Mouse (Mus musculus): ENCODE data around the gene Grap. TPM values are rescaled to one million over a fixed set of nuclear protein-coding genes. Genes with fewer than 3 reads are reported as not detected.

Grap gene
- total RNA-seq, 2 experiments from 2014 or later: 4.8 to 6.1 TPM

- DNase-seq (ENCODE audit: extremely low spot score in 1 of 2, low spot score in 1 of 2): no peak
These were observed 3.2 kb downstream of the Grap start for GRCm38 (mm10) chr11:61656148-61656850.

- DNase-seq (ENCODE audit: extremely low spot score in 1 of 2, low spot score in 1 of 2): no peak
These were observed 4.4 kb downstream of the Grap start for GRCm38 (mm10) chr11:61657432-61657831.

GRCm38 (mm10) chr11:61658360-61658922 is 5.4 kb downstream of the Grap start:
- DNase-seq (ENCODE audit: extremely low spot score in 1 of 2, low spot score in 1 of 2): no peak

GRCm38 (mm10) chr11:61659011-61659858 is 6.2 kb downstream of the Grap start:
- no peak for DNase-seq (ENCODE audit: extremely low spot score in 1 of 2, low spot score in 1 of 2)

GRCm38 (mm10) chr11:61660001-61660400 is 6.9 kb downstream of the Grap start:
- DNase-seq (ENCODE audit: extremely low spot score in 1 of 2, low spot score in 1 of 2): no peak

GRCm38 (mm10) chr11:61660806-61661392 is 7.8 kb downstream of the Grap start:
- DNase-seq (ENCODE audit: extremely low spot score in 1 of 2, low spot score in 1 of 2): no peak

GRCm38 (mm10) chr11:61662189-61662588 is 9.1 kb downstream of the Grap start:
- DNase-seq (ENCODE audit: extremely low spot score in 1 of 2, low spot score in 1 of 2): no peak

GRCm38 (mm10) chr11:61665401-61665800 is 12.3 kb downstream of the Grap start:
- no peak for DNase-seq (ENCODE audit: extremely low spot score in 1 of 2, low spot score in 1 of 2)

- DNase-seq (ENCODE audit: extremely low spot score in 1 of 2, low spot score in 1 of 2): peak in 1 of 2 experiments; percentile 46
These were observed 13.1 kb downstream of the Grap start for GRCm38 (mm10) chr11:61665991-61666799.

GRCm38 (mm10) chr11:61667248-61667647 is 14.2 kb downstream of the Grap start:
- no peak for DNase-seq (ENCODE audit: extremely low spot score in 1 of 2, low spot score in 1 of 2)

- DNase-seq (ENCODE audit: extremely low spot score in 1 of 2, low spot score in 1 of 2): no peak
These were observed 14.7 kb downstream of the Grap start for GRCm38 (mm10) chr11:61667782-61668181.

GRCm38 (mm10) chr11:61669492-61670490 is 16.7 kb downstream of the Grap start:
- no peak for DNase-seq (ENCODE audit: extremely low spot score in 1 of 2, low spot score in 1 of 2)

- DNase-seq (ENCODE audit: extremely low spot score in 1 of 2, low spot score in 1 of 2): no peak
These were observed 18.8 kb downstream of the Grap start for GRCm38 (mm10) chr11:61671781-61672383.

- DNase-seq (ENCODE audit: extremely low spot score in 1 of 2, low spot score in 1 of 2): peak in 1 of 2 experiments; percentile 44
These were observed 20.6 kb downstream of the Grap start for GRCm38 (mm10) chr11:61673686-61674085.

GRCm38 (mm10) chr11:61674151-61674838 is 21.2 kb downstream of the Grap start:
- no peak for DNase-seq (ENCODE audit: extremely low spot score in 1 of 2, low spot score in 1 of 2)

- no peak for DNase-seq (ENCODE audit: extremely low spot score in 1 of 2, low spot score in 1 of 2)
These were observed 21.7 kb downstream of the Grap start for GRCm38 (mm10) chr11:61674839-61675159.

- no peak for DNase-seq (ENCODE audit: extremely low spot score in 1 of 2, low spot score in 1 of 2)
These were observed 22.3 kb downstream of the Grap start for GRCm38 (mm10) chr11:61675332-61675731.

- no peak for DNase-seq (ENCODE audit: extremely low spot score in 1 of 2, low spot score in 1 of 2)
These were observed 23.3 kb downstream of the Grap start for GRCm38 (mm10) chr11:61676216-61676854.
